Mouse (Mus musculus) embryonic fibroblast, embryonic 13.5 days (primary cell): Measurements from ENCODE around the gene Ppp1r9a. TPM values are rescaled to one million over a fixed set of nuclear protein-coding genes. Genes with fewer than 3 reads are reported as not detected.
A peak's percentile ranks its signal among the peaks of the same experiment; 100 is the strongest.

Experiments used
- H3K27ac ChIP-seq: 2 replicates; pipeline ENCODE4 v1.5.1; 2012; ENCODE audit warnings: low read length, control low read depth, inconsistent platforms; ENCODE audit not compliant: insufficient read depth
- H3K4me1 ChIP-seq: 2 replicates; pipeline ENCODE4 v1.6.1; 2011; ENCODE audit warnings: low read length; ENCODE audit not compliant: control insufficient read depth, insufficient read depth
- H3K4me3 ChIP-seq: 2 replicates; pipeline ENCODE4 v1.5.1; 2011; ENCODE audit warnings: mild to moderate bottlenecking, control low read depth, low read length; ENCODE audit not compliant: insufficient read depth
- CTCF ChIP-seq: IDR thresholded peaks from 2 replicates; pipeline ENCODE4 v1.5.1; 2011; ENCODE audit warnings: mild to moderate bottlenecking, control low read depth, low read length, moderate library complexity, borderline replicate concordance; ENCODE audit not compliant: insufficient read depth
- POLR2A ChIP-seq: IDR thresholded peaks from 2 replicates; pipeline ENCODE4 v1.6.1; 2011; ENCODE audit warnings: low read depth, mild to moderate bottlenecking, control low read depth, low read length, moderate library complexity
- polyA plus RNA-seq: library from polyadenylated mRNA; stranded (reverse); fragments of >200 nt; gene quantifications from 2 replicates; pipeline ENCODE4 v1.2.4, GENCODE M21; 2011; ENCODE audit warnings: low read depth; ENCODE audit not compliant: missing spikeins, insufficient read length

Ppp1r9a gene
- polyA plus RNA-seq, 1 experiment = 4.0 TPM

DNA sequence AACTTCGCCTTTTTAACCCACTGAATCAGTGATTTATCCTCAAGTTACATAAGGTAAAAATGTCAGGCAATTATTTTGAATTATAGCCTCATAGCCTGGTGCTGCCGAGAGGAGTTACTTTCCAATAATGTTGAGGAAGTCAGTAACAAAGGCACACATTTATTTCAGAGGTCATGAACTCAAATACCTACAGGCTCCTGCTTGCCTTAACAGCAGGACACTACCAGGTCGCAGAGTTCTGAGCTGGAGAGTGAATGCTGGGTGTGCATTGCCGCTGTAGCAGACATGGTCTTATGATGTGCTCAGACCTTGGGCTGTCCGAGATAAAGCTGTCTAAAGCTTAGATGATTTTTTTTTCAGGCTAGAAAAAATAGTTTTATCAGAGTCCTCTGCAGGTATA, 196.6 kb downstream of the Ppp1r9a start:
- TF ChIP-seq POLR2A = no peak
- TF ChIP-seq CTCF = no peak
- no peak overlapping the region for H3K4me3 ChIP-seq
- no peaks in the 10 kb centered on the region for H3K4me1 ChIP-seq
- H3K27ac ChIP-seq = no peak overlapping the region

DNA sequence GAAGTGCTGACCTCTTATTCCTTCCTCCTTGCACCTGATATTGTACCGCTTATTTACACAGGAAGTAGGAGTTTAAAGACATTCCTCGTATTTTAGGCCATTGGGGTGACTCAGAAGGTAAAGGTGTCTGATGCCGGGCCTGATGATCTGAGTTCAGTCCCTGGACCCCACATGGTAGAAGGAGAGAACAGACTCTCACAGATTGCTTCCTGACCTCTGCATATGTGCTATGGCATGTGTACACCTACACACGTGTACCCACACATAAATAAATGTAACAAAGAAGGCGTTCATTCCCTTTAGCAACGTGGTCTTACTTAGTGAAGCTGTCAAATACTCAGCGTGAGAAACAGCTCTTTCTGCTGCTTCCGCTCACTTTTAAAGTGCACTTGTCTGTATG, 197.1 kb downstream of the Ppp1r9a start:
- Histone ChIP-seq H3K4me1 (no peaks in the 10 kb centered on the region), H3K27ac (no peak overlapping the region), H3K4me3 (no peak overlapping the region)
- TF ChIP-seq POLR2A = no peak
- no peak for TF ChIP-seq CTCF

DNA sequence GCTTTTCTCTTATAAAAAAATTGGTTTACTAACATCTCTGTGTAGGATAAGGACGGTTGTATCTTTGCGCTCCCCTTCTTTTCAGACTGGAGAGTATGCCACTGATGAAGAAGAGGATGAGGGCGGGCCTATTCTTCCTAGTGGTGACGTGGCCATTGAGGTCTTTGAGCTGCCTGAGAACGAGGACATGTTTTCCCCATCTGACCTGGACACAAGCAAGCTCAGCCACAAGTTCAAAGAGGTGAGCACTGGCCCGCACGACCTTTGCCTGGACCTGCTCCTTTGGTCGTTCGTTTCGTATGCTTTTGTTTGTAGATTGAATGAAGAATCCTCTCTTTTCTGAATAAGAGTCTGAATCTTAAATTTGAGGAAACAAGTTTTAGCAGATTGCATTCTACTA, 197.6 kb downstream of the Ppp1r9a start:
- TF ChIP-seq POLR2A = no peak
- no peak for TF ChIP-seq CTCF
- Histone ChIP-seq H3K4me1 (no peaks in the 10 kb centered on the region), H3K27ac (no peak overlapping the region), H3K4me3 (no peak overlapping the region)

GRCm38 (mm10) chr6:5102741-5103140, 200.0 kb downstream of the Ppp1r9a start:
- TF ChIP-seq POLR2A (no peak), CTCF (no peak)
- Histone ChIP-seq H3K27ac (no peak overlapping the region), H3K4me1 (no peaks in the 10 kb centered on the region), H3K4me3 (no peak overlapping the region)

DNA sequence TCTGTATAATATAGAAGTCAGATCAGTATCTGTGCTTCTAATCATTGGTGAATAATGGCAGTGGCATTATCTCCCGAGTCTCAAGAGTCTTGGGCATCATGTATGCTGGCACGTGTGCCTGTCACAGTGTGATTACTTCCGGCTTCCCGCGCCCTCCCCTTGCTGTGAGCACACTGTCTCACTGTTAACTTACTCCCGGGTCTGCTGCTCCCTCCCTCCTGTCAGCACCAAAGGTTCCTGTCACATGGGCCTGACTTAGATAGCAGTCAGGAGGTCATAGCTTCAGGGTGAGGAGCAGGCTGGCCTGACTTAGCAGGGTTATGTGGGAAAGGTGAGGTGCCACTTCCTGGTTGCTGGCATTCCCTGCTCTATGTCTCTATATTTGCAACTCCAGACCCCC, 201.1 kb downstream of the Ppp1r9a start:
- Histone ChIP-seq H3K4me3 (no peak overlapping the region), H3K4me1 (no peaks in the 10 kb centered on the region), H3K27ac (no peak overlapping the region)
- TF ChIP-seq CTCF = no peak
- no peak for TF ChIP-seq POLR2A

DNA sequence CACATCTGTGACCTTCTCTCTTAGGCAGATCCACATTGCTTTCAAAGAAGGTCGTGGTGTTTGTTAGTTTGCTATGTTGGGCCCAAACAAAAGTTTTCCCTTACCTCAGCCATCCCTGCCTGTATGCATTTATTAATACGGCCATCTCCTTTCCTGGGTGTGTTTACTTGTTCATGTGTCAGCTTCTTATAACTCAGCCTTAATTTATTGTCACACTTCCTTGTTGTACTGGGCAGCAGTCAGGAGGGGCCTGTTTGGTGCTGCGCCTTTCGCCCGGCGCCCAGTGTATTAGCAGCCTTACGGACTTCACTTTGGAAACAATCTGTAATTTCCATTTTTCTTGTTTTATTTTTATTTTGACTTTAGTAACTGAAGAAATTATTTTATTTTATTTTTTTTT, 201.5 kb downstream of the Ppp1r9a start:
- Histone ChIP-seq H3K4me1 (no peaks in the 10 kb centered on the region), H3K27ac (no peak overlapping the region), H3K4me3 (no peak overlapping the region)
- TF ChIP-seq POLR2A = no peak

GRCm38 (mm10) chr6:5108494-5108893, 205.8 kb downstream of the Ppp1r9a start:
- Histone ChIP-seq H3K4me1 (no peaks in the 10 kb centered on the region), H3K27ac (no peak overlapping the region), H3K4me3 (no peak overlapping the region)
- TF ChIP-seq CTCF = no peak
- no peak for TF ChIP-seq POLR2A

GRCm38 (mm10) chr6:5109925-5110714, 207.4 kb downstream of the Ppp1r9a start:
- Histone ChIP-seq H3K4me1 (no peaks in the 10 kb centered on the region), H3K27ac (no peak overlapping the region), H3K4me3 (no peak overlapping the region)
- TF ChIP-seq CTCF (peak; percentile 99), POLR2A (no peak)

DNA sequence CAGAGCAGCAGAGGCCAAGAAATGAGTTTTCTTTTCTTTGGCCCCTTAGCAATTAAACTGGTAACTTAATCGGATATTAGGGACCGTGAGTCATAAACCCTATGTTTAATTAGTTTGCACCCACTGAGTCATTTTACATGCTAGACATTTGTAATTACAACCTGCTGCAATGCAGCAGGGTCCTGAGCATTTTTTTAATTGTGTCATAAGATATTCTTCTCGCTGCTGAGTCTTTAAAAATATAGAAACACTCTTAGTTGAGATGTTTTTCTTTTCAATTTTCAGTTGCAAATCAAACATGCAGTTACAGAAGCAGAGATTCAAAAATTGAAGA, 208.0 kb downstream of the Ppp1r9a start:
- H3K4me3 ChIP-seq = no peak overlapping the region
- H3K27ac ChIP-seq = no peak overlapping the region
- H3K4me1 ChIP-seq = no peaks in the 10 kb centered on the region

DNA sequence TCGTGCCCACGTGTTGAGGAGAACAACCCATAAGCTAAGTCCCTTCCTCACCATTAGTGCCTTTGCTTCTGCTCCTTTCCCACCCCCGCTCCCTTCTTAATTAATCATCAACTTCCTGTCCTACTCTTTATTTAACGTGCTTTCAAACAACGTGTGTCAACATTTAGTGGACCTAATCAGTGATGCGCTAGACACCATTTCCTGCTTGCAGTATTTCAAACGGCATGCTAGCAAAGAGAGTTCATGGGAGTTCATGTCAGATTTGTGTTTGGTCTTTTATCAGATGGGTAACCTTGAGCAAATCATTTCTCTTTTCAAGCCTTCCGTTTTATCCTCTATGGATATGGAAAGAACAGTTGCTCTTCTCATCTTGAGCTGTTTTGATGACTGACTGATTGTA, 210.4 kb downstream of the Ppp1r9a start:
- Histone ChIP-seq H3K4me3 (no peak overlapping the region), H3K27ac (no peak overlapping the region), H3K4me1 (no peaks in the 10 kb centered on the region)
- TF ChIP-seq POLR2A = no peak
- TF ChIP-seq CTCF = no peak

More for the DNA sequence above, 208.0 kb downstream of the Ppp1r9a start:
- TF ChIP-seq CTCF = no peak
- TF ChIP-seq POLR2A = no peak
